Mouse (Mus musculus): ENCODE measurements around the gene Rnf31.

The Rnf31 gene

DNA sequence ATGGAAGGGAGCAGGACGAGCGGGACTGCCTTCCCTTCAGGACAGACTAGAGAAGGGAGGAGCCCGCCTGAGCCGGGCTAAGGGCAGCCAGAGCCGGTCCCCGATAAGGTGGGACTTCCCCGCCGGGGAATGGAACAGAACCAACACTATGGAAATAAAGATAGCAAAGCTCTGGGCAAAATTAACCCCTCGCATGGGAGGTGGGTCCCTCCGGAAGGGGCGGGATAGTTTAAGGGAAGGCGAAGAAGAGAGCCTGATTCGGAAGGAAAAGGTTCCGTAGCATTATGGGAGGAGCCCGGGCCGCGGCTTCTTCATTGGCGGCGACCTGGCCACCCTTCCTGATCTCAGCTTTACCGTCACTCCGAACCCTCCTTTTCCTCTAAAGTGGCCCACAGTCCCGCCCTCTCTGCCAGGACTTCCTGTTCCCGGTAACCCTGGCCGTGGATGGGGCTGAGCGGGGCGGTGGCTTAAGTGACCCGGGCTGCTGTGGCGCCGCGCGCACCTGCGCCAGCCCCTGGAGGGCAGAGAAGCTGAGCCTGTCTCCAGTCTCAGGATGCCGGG, at the start of gene Rnf31:
Rnf31 (plus strand) TSS at position 378 of the 561 bp plus-strand sequence.
- Histone ChIP-seq H3K27me3 (ENCODE audit: insufficient read depth, low read length) (no peaks in the 10 kb centered on the region), H3K36me3 (ENCODE audit: insufficient read depth, low read length) (peaks cover 55% of the 10 kb centered on the region), H3K4me3 (replicated peaks; ENCODE audit: low read length) (peak within 1 kb of the TSS; percentile 99), H3K9me3 (ENCODE audit: low read length) (no peaks in the 10 kb centered on the region), H3K4me1 (replicated peaks; ENCODE audit: low read depth, low read length) (peaks cover 49% of the 10 kb centered on the region)
- TF ChIP-seq NANOG (IDR thresholded peaks at IDR 0.05; ENCODE audit: borderline replicate concordance, low read length): no peak
- TF ChIP-seq CTCF (conservative IDR thresholded peaks at IDR 0.05; ENCODE audit: low read length): no peak
- no peak for TF ChIP-seq POU5F1 (IDR thresholded peaks at IDR 0.05; ENCODE audit: borderline replicate concordance, low read length)

DNA sequence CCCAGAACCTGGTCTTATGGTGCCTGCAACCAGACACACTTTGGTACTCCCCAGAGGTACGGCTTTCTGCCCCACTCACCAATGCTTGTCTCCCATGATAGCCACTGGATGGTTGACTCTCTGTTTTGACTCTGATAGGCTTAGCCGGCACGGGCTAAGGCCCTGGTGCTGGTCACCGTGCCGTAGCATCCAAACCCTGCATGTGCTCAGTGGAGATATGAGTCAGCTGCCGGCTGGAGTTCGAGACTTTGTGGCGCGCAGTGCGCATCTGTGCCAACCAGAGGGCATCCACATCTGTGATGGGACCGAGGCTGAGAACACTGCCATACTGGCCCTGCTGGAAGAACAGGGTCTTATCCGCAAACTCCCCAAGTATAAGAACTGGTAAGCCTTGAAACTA, 49.2 kb upstream of the Rnf31 start:
- peaks cover 44% of the 10 kb centered on the region for H3K4me1 ChIP-seq (replicated peaks; ENCODE audit: low read depth, low read length)
- peaks cover 11% of the 10 kb centered on the region; the same call in 1 of the 2 replicates for H3K27me3 ChIP-seq (ENCODE audit: insufficient read depth, low read length)
- H3K36me3 ChIP-seq (ENCODE audit: insufficient read depth, low read length): peaks cover 54% of the 10 kb centered on the region
- no peaks in the 10 kb centered on the region for H3K9me3 ChIP-seq (ENCODE audit: low read length)
- TF ChIP-seq CTCF (conservative IDR thresholded peaks at IDR 0.05; ENCODE audit: low read length) (no peak), POU5F1 (IDR thresholded peaks at IDR 0.05; ENCODE audit: borderline replicate concordance, low read length) (no peak)
- no peak overlapping the region for H3K4me3 ChIP-seq (replicated peaks; ENCODE audit: low read length)

DNA sequence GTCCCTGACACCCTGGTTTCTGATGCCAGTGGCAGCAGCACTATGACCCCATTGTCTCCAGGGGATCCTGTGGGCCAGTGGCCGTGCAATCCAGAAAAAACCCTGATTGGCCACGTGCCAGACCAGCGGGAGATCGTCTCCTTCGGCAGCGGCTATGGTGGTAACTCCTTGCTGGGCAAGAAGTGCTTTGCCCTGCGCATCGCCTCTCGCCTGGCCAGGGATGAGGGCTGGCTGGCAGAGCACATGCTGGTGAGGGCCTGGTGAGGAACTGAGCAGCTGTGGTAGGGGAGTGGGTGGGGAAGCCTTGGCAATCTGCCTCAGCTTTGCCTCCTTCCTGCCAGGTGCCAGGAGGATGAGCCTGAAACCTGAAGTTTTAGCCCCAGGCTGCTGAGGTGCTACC, 47.2 kb upstream of the Rnf31 start:
- Histone ChIP-seq H3K4me3 (replicated peaks; ENCODE audit: low read length) (no peak overlapping the region), H3K27me3 (ENCODE audit: insufficient read depth, low read length) (0 out of 2 replicates have a peak, but pooled peaks cover 7% of the 10 kb centered on the region), H3K36me3 (ENCODE audit: insufficient read depth, low read length) (peaks cover 75% of the 10 kb centered on the region), H3K9me3 (ENCODE audit: low read length) (no peaks in the 10 kb centered on the region), H3K4me1 (replicated peaks; ENCODE audit: low read depth, low read length) (peaks cover 57% of the 10 kb centered on the region)
- TF ChIP-seq NANOG (IDR thresholded peaks at IDR 0.05; ENCODE audit: borderline replicate concordance, low read length) (no peak), POU5F1 (IDR thresholded peaks at IDR 0.05; ENCODE audit: borderline replicate concordance, low read length) (no peak), CTCF (conservative IDR thresholded peaks at IDR 0.05; ENCODE audit: low read length) (no peak)

DNA sequence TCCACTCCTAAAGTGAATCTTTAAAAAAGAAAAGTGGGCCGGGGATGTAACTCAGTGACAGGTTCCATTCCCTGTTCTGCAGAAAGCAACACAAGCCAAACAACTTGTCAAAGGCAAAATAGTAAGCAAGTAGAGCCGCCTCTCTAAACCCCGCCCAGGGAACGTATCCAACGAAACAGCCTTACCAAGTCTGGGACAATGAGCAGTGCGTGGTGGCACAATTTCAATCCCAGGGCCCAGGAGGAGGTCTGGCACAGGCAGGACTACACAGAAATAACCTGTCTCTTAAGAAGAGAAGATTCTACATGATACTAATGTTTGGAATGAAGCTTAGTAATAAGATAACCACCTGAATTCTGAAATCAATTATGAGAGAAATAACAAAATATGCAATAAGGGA, 41.3 kb upstream of the Rnf31 start:
- H3K4me1 ChIP-seq (replicated peaks; ENCODE audit: low read depth, low read length): peaks cover 72% of the 10 kb centered on the region
- no peak overlapping the region for H3K4me3 ChIP-seq (replicated peaks; ENCODE audit: low read length)
- peaks cover 46% of the 10 kb centered on the region for H3K36me3 ChIP-seq (ENCODE audit: insufficient read depth, low read length)
- TF ChIP-seq CTCF (conservative IDR thresholded peaks at IDR 0.05; ENCODE audit: low read length) (no peak), NANOG (IDR thresholded peaks at IDR 0.05; ENCODE audit: borderline replicate concordance, low read length) (no peak), POU5F1 (IDR thresholded peaks at IDR 0.05; ENCODE audit: borderline replicate concordance, low read length) (no peak)
- no peaks in the 10 kb centered on the region for H3K9me3 ChIP-seq (ENCODE audit: low read length)
- no peaks in the 10 kb centered on the region for H3K27me3 ChIP-seq (ENCODE audit: insufficient read depth, low read length)

DNA sequence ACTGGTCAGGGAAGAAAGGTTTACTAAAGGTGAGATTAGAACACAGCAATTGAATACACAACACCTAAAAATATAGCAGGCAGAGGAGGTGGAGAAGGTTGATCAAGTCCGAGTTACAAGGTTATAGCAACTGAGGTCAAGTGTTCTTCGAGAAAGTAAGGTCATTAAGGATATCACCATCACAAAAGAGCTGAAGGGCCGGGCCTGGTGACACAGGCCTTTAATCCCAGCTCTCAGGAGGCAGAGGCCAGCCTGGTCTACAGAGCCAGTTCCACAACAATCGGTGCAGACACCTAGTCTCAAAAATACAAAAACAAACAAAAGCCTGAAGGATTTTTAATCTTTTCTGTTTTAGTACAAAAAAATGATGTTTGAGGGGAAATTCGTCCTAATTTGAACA, 40.2 kb upstream of the Rnf31 start:
- 0 out of 2 replicates have a peak overlapping the region, but pooled peaks have one; percentile 35 for H3K4me3 ChIP-seq (replicated peaks; ENCODE audit: low read length)
- H3K9me3 ChIP-seq (ENCODE audit: low read length): no peaks in the 10 kb centered on the region
- no peaks in the 10 kb centered on the region for H3K27me3 ChIP-seq (ENCODE audit: insufficient read depth, low read length)
- H3K36me3 ChIP-seq (ENCODE audit: insufficient read depth, low read length): peaks cover 34% of the 10 kb centered on the region
- H3K4me1 ChIP-seq (replicated peaks; ENCODE audit: low read depth, low read length): peaks cover 80% of the 10 kb centered on the region
- TF ChIP-seq NANOG (IDR thresholded peaks at IDR 0.05; ENCODE audit: borderline replicate concordance, low read length) (0 out of 2 replicates have a peak, but pooled peaks have one; percentile 36), POU5F1 (IDR thresholded peaks at IDR 0.05; ENCODE audit: borderline replicate concordance, low read length) (peak; percentile 9; the same call in 1 of the 2 replicates), CTCF (conservative IDR thresholded peaks at IDR 0.05; ENCODE audit: low read length) (no peak)

DNA sequence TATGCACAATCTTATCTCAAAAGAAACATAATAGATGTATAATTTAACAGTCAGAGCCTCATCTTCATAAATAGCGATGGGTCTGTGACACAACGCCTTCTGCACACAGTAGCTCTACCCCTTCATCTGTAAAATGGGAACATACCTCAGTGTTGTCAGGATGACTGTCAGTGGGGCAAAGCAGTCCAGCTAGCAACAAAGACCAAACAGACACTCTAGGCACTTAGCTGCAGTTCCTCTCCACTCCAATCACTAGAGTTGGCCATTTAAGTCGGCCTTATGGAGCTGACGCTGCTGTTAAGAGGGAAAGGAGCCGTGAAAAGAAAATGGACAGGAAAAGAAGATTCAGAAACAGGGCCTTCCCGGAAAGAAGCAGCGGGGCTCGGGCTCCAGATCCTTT, 39.7 kb upstream of the Rnf31 start:
- TF ChIP-seq NANOG (IDR thresholded peaks at IDR 0.05; ENCODE audit: borderline replicate concordance, low read length) (no peak), CTCF (conservative IDR thresholded peaks at IDR 0.05; ENCODE audit: low read length) (no peak), POU5F1 (IDR thresholded peaks at IDR 0.05; ENCODE audit: borderline replicate concordance, low read length) (no peak)
- no peaks in the 10 kb centered on the region for H3K9me3 ChIP-seq (ENCODE audit: low read length)
- H3K4me3 ChIP-seq (replicated peaks; ENCODE audit: low read length): peak overlapping the region; percentile 35; the same call in 1 of the 2 replicates
- H3K4me1 ChIP-seq (replicated peaks; ENCODE audit: low read depth, low read length): peaks cover 84% of the 10 kb centered on the region
- peaks cover 30% of the 10 kb centered on the region for H3K36me3 ChIP-seq (ENCODE audit: insufficient read depth, low read length)
- no peaks in the 10 kb centered on the region for H3K27me3 ChIP-seq (ENCODE audit: insufficient read depth, low read length)

DNA sequence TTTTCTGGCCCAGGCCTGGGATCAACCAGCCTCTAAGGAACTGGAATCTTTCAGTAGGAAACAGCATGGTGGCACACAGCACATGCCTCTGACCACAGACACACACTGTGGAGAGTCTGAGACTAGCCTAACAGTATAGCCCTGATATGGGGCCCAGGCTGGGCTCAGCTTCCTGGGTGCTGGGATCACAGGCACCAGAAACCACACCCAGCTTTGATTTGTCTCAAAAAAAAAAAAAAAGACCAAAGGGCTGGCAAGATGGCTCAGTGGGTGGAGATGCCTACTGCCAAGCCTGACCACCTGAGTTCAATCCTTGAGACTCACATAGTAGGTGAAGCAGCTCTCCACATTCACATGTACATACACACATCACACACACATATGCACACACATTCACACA, 36.9 kb upstream of the Rnf31 start:
- no peak for TF ChIP-seq CTCF (conservative IDR thresholded peaks at IDR 0.05; ENCODE audit: low read length)
- no peak for TF ChIP-seq POU5F1 (IDR thresholded peaks at IDR 0.05; ENCODE audit: borderline replicate concordance, low read length)
- no peak for TF ChIP-seq NANOG (IDR thresholded peaks at IDR 0.05; ENCODE audit: borderline replicate concordance, low read length)
- no peak overlapping the region for H3K4me3 ChIP-seq (replicated peaks; ENCODE audit: low read length)
- peaks cover 4% of the 10 kb centered on the region for H3K36me3 ChIP-seq (ENCODE audit: insufficient read depth, low read length)
- H3K9me3 ChIP-seq (ENCODE audit: low read length): no peaks in the 10 kb centered on the region
- H3K4me1 ChIP-seq (replicated peaks; ENCODE audit: low read depth, low read length): peaks cover 79% of the 10 kb centered on the region
- H3K27me3 ChIP-seq (ENCODE audit: insufficient read depth, low read length): no peaks in the 10 kb centered on the region

DNA sequence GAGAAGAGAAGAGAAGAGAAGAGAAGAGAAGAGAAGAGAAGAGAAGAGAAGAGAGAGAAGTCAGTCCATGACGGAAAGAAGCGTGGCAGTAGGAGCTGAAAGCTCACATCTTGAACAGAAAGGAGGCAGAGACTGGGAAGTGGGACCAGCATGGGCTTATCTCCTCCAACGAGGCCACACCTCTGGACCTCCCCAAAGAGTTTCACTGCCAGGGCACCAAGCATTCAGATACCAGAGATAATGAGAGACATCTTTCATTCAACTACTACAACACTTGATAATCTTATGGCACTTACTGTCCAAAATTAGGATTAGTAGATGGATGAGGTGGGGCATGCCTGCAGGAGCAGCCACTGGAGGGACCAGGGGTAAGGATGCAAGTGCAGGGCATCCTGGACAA, 35.7 kb upstream of the Rnf31 start:
- H3K9me3 ChIP-seq (ENCODE audit: low read length): no peaks in the 10 kb centered on the region
- no peak overlapping the region for H3K4me3 ChIP-seq (replicated peaks; ENCODE audit: low read length)
- H3K36me3 ChIP-seq (ENCODE audit: insufficient read depth, low read length): no peaks in the 10 kb centered on the region
- peaks cover 68% of the 10 kb centered on the region for H3K4me1 ChIP-seq (replicated peaks; ENCODE audit: low read depth, low read length)
- H3K27me3 ChIP-seq (ENCODE audit: insufficient read depth, low read length): no peaks in the 10 kb centered on the region
- no peak for TF ChIP-seq NANOG (IDR thresholded peaks at IDR 0.05; ENCODE audit: borderline replicate concordance, low read length)
- TF ChIP-seq POU5F1 (IDR thresholded peaks at IDR 0.05; ENCODE audit: borderline replicate concordance, low read length): no peak
- no peak for TF ChIP-seq CTCF (conservative IDR thresholded peaks at IDR 0.05; ENCODE audit: low read length)

DNA sequence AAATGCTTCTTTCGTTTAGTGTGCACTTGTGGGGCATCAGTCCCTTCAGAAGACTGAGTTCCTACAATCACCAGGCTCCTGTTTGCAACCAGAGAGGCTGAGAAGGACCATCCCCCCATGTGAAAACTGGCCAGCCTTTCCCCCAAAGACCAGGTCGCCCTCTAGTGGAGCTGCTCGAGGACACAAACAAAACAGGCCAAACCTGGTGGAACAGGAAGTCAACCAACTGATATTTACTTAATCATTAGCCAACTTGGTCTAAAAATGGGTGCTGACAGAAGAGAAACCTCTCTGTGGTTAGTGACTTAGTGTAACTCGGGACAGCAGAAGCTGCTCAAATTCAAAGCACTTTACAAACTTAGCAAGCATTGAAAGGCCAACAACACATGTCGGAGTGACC, 34.5 kb upstream of the Rnf31 start:
- H3K4me3 ChIP-seq (replicated peaks; ENCODE audit: low read length): no peak overlapping the region
- H3K36me3 ChIP-seq (ENCODE audit: insufficient read depth, low read length): peaks cover 8% of the 10 kb centered on the region
- no peaks in the 10 kb centered on the region for H3K9me3 ChIP-seq (ENCODE audit: low read length)
- TF ChIP-seq CTCF (conservative IDR thresholded peaks at IDR 0.05; ENCODE audit: low read length): peak; percentile 66
- no peak for TF ChIP-seq POU5F1 (IDR thresholded peaks at IDR 0.05; ENCODE audit: borderline replicate concordance, low read length)
- H3K4me1 ChIP-seq (replicated peaks; ENCODE audit: low read depth, low read length): peaks cover 68% of the 10 kb centered on the region
- no peaks in the 10 kb centered on the region for H3K27me3 ChIP-seq (ENCODE audit: insufficient read depth, low read length)

All from E14TG2a.4 (cell line).